Mouse (Mus musculus): Measurements from ENCODE around the gene Trim30b.

DNA sequence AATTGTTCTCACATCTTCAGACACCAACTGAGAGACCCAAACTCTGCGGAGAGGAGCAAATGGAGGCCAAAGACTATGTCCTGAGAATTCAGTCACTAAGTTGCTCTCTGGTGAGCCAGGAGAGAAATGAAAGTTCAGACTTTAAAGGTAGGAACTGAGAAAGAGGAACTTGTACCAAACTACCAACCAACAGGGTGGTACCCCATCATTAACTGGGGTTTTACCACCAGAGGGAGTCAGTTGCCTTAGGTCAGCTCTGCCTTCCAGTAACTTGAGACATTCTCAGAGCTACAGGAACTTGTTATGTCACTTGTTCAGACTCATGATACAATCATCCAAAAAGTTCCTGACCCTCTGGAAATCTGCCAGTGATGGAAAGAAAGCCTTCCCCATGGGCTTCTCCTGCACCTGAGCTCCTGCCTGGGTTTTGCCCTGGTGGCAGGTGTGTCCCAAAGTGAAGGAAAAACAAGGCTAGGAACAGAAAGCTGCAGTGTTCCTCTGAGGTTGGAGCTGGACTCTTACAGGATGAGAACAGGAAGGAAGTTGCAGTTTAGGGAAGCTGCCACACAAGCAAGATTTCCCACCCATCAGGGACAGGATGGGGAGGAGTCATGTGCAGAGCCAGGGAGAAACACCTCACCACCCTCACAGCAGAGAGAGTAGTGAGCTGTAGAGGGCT, at the start of gene Trim30b:
- TF ChIP-seq POLR2A (IDR thresholded peaks at IDR 0.05; ENCODE audit: low read depth, low read length): 0 out of 2 replicates have a peak, but pooled peaks have one; percentile 15
- peak; percentile 52 to 78 for TF ChIP-seq CTCF (conservative IDR thresholded peaks at IDR 0.05 in 1 of 2, IDR thresholded peaks at IDR 0.05 in 1 of 2; ENCODE audit: low read depth in 2 of 2, low read length in 2 of 2)
- no peak for TF ChIP-seq ZMIZ1 (IDR thresholded peaks at IDR 0.05; ENCODE audit: low read depth, low read length)
- peak; percentile 45 for TF ChIP-seq ETS1 (conservative IDR thresholded peaks at IDR 0.05; ENCODE audit: low read depth, low read length)
- no peak for TF ChIP-seq GABPA (IDR thresholded peaks at IDR 0.05; ENCODE audit: insufficient replicate concordance, low read depth, low read length)
- no peak for TF ChIP-seq CHD1 (IDR thresholded peaks at IDR 0.05; ENCODE audit: low read depth, low read length)
- no peak for TF ChIP-seq USF1 (IDR thresholded peaks at IDR 0.05; ENCODE audit: low read depth, low read length)

Data from CH12.LX (cell line).